Mouse (Mus musculus) CD4-positive, CD25-positive, alpha-beta regulatory T cell, adult 4 months (primary cell): ENCODE results near the gene Olfr1359. TPM values are rescaled to one million over a fixed set of nuclear protein-coding genes. Genes with fewer than 3 reads are reported as not detected.

Experiments used
- polyA plus RNA-seq, 2 experiments: library from polyadenylated mRNA; unstranded; fragments of 100-300 nt; shearing (Covaris generic); gene quantifications; one replicate each; pipeline ENCODE4 v1.2.1; 2017

Gene Olfr1359
- polyA plus RNA-seq, 2 experiments from 2014 or later: not detected

Other genes with a start within 250 kb of the Olfr1359 start
- gene Zscan26, start 244.4 kb upstream of the Olfr1359 start, polyA plus RNA-seq: 10 to 100 TPM; 78.3 to 80.7 TPM
- gene Nkapl, start 229.6 kb upstream of the Olfr1359 start, polyA plus RNA-seq: under 1 TPM in 1 of 2 experiments, not detected in 1; 0.36 TPM
- not detected for gene Zkscan4, start 219.2 kb upstream of the Olfr1359 start, polyA plus RNA-seq
- not detected for gene Gm10065, start 218.7 kb upstream of the Olfr1359 start, polyA plus RNA-seq
- gene AK157302, start 202.9 kb upstream of the Olfr1359 start, polyA plus RNA-seq: under 1 TPM; 0.51 to 0.95 TPM
- 10 to 100 TPM in 1 of 2 experiments, not detected in 1; 29.3 TPM for gene Gm11273, start 196.7 kb upstream of the Olfr1359 start, polyA plus RNA-seq
- gene Zkscan8, start 167.0 kb upstream of the Olfr1359 start, polyA plus RNA-seq: 1 to 10 TPM; 5.2 to 6.1 TPM
- gene Olfr1366, start 155.3 kb upstream of the Olfr1359 start, polyA plus RNA-seq: not detected
- gene Olfr1535, start 138.2 kb upstream of the Olfr1359 start, polyA plus RNA-seq: under 1 TPM in 1 of 2 experiments, not detected in 1; 0.32 TPM
- not detected for gene Olfr1364, start 116.4 kb upstream of the Olfr1359 start, polyA plus RNA-seq
- gene Olfr1362, start 84.1 kb upstream of the Olfr1359 start, polyA plus RNA-seq: not detected
- gene Olfr11, start 55.6 kb upstream of the Olfr1359 start, polyA plus RNA-seq: not detected
- gene Olfr1361, start 34.7 kb upstream of the Olfr1359 start, polyA plus RNA-seq: not detected
- gene Olfr1360, start 20.7 kb upstream of the Olfr1359 start, polyA plus RNA-seq: not detected
- gene Hist1h2bl, start 18.0 kb downstream of the Olfr1359 start, polyA plus RNA-seq: not detected
- 10 to 100 TPM in 1 of 2 experiments, not detected in 1; 41.5 TPM for gene Hist1h2ai, start 18.3 kb downstream of the Olfr1359 start, polyA plus RNA-seq
- 1 to 10 TPM; 2.1 to 2.5 TPM for gene Hist1h3h, start 19.5 kb downstream of the Olfr1359 start, polyA plus RNA-seq
- 1 to 10 TPM; 1.8 to 2.5 TPM for gene Hist1h2bm, start 23.9 kb downstream of the Olfr1359 start, polyA plus RNA-seq
- gene Hist1h4j, start 37.0 kb downstream of the Olfr1359 start, polyA plus RNA-seq: not detected
- 10 to 100 TPM in 1 of 2 experiments, 1 to 10 TPM in 1; 8.2 to 16.8 TPM for gene Hist1h4k, start 52.4 kb downstream of the Olfr1359 start, polyA plus RNA-seq
- gene Hist1h2ak, start 55.7 kb downstream of the Olfr1359 start, polyA plus RNA-seq: 1 to 10 TPM in 1 of 2 experiments, not detected in 1; 2.1 TPM
- gene Hist1h2bn, start 56.0 kb downstream of the Olfr1359 start, polyA plus RNA-seq: 1 to 10 TPM in 1 of 2 experiments, not detected in 1; 5.6 TPM
- gene Hist1h1b, start 82.5 kb downstream of the Olfr1359 start, polyA plus RNA-seq: 1 to 10 TPM; 3.6 to 5.1 TPM
- not detected for gene Hist1h3i, start 85.3 kb downstream of the Olfr1359 start, polyA plus RNA-seq
- gene Hist1h2an, start 89.1 kb downstream of the Olfr1359 start, polyA plus RNA-seq: 1 to 10 TPM in 1 of 2 experiments, not detected in 1; 8.0 TPM
- gene Hist1h2bp, start 89.3 kb downstream of the Olfr1359 start, polyA plus RNA-seq: not detected
- 1 to 10 TPM; 4.9 to 6.4 TPM for gene Hist1h2bq, start 112.1 kb downstream of the Olfr1359 start, polyA plus RNA-seq
- gene Hist1h2ao, start 112.4 kb downstream of the Olfr1359 start, polyA plus RNA-seq: not detected
- 10 to 100 TPM in 1 of 2 experiments, not detected in 1; 21.4 TPM for gene Hist1h4m, start 113.6 kb downstream of the Olfr1359 start, polyA plus RNA-seq
- gene Hist1h4n, start 134.1 kb downstream of the Olfr1359 start, polyA plus RNA-seq: 10 to 100 TPM in 1 of 2 experiments, not detected in 1; 12.8 TPM
- gene Hist1h2ap, start 135.4 kb downstream of the Olfr1359 start, polyA plus RNA-seq: 100 to 1,000 TPM in 1 of 2 experiments, 10 to 100 TPM in 1; 94.5 to 115 TPM
- gene Hist1h2br, start 135.6 kb downstream of the Olfr1359 start, polyA plus RNA-seq: 1 to 10 TPM; 4.7 to 6.5 TPM
- under 1 TPM in 1 of 2 experiments, not detected in 1; 0.37 TPM for gene Zfp184, start 247.0 kb downstream of the Olfr1359 start, polyA plus RNA-seq